Mouse (Mus musculus): ENCODE results near the gene Gpc5. TPM values are rescaled to one million over a fixed set of nuclear protein-coding genes. Genes with fewer than 3 reads are reported as not detected.

Gpc5 gene
- polyA plus RNA-seq, 1 experiment from 2014 or later = 0.05 TPM

DNA sequence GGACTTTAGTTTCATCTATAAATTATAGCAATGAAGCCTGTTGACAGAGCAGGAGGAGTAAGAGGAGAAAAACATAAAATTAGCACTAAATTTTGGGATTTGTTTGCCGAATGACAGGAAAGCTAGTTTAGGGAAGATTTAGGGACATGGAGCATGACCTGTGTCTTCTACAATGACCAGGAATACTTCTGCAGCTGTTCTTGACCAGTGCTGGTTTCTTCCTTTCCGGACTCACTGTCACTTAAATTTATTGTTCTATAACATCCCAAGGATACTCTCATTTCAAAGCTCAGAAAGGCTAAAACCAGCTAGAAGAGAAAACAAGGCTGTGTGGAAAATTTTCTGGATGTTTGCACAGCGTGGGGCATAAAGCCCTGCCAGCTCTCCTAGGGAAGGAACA lies 1361.3 kb downstream of the Gpc5 start:
- no peak for ATAC-seq (ENCODE audit: low read depth)
- Histone ChIP-seq H3K36me3 (ENCODE audit: control insufficient read depth, insufficient read depth) (no peaks in the 10 kb centered on the region), H3K4me1 (ENCODE audit: control insufficient read depth, low read depth, low read length) (no peaks in the 10 kb centered on the region), H3K9ac (ENCODE audit: low read depth, low read length) (no peak overlapping the region), H3K9me3 (replicated peaks; ENCODE audit: control insufficient read depth, low read length) (no peaks in the 10 kb centered on the region), H3K27me3 (ENCODE audit: control insufficient read depth, insufficient read depth, low read depth, low read length) (no peaks in the 10 kb centered on the region), H3K4me2 (ENCODE audit: low read depth, low read length) (no peak overlapping the region), H3K27ac (ENCODE audit: low read length) (no peak overlapping the region), H3K4me3 (ENCODE audit: low read depth, low read length) (no peak overlapping the region)
- WGBS (ENCODE audit: insufficient replicate concordance) = 54% methylated on average over 3 of the region's 3 CpGs

DNA sequence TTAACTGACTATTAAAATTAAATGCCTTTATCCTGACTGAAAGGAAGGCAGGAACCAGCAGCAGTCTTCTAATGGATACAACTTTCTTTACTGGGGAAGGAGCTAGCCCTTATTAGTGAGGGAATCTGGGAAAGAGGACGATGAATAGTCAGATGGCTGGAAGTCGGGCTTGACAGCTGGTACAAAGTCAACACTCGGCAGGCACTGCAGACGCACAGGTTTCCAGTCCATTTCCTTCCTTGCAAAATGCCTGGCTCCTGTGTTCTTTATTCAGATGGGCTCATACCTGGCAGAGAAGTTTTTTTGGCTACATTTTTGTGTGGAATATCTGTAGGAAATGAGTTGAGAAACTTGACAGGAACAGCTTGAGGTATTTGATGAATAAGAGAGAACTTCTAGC lies 1364.2 kb downstream of the Gpc5 start:
- Histone ChIP-seq H3K4me3 (ENCODE audit: low read depth, low read length) (no peak overlapping the region), H3K27ac (ENCODE audit: low read length) (no peak overlapping the region), H3K4me2 (ENCODE audit: low read depth, low read length) (no peak overlapping the region), H3K4me1 (ENCODE audit: control insufficient read depth, low read depth, low read length) (no peaks in the 10 kb centered on the region), H3K36me3 (ENCODE audit: control insufficient read depth, insufficient read depth) (no peaks in the 10 kb centered on the region), H3K9me3 (replicated peaks; ENCODE audit: control insufficient read depth, low read length) (no peaks in the 10 kb centered on the region), H3K27me3 (ENCODE audit: control insufficient read depth, insufficient read depth, low read depth, low read length) (no peaks in the 10 kb centered on the region), H3K9ac (ENCODE audit: low read depth, low read length) (no peak overlapping the region)
- 46% methylated on average over 4 of the region's 4 CpGs for WGBS (ENCODE audit: insufficient replicate concordance)
- no peak for ATAC-seq (ENCODE audit: low read depth)

DNA sequence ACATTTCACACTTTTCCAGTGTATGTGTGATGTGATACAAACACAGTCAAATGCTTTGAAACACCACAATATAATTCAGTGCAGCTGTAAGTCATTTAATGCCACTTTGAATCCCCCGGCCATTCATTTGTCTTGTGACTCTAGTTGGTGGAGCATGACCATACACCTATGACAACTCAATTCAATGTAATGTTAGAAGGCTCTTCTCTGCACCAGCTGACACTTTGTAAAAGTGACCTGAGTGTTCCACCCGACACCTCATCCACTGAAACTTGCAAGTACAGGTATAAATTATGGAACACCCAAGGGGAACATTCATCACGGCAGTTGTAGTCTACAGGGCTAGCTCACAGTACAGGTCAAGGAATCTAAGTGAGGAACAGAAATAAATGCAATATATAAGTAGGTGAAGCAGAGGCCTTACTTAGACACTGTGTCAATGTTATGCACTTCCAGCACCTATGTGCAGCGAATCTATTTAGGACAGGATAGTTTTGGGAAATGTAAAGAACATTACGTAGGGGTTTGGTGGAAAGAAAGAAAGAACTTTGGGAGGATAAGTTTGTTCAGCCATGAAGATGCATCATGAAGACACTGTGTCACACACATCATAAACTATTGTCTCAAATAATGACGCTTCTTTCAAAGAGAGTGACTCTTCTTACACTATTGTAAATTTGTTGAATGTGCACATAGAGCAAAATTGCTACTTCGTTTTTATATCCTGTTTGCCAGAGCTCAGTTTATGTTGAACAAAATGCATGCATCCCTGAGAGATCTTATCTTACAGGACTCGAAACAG lies 1381.6 kb downstream of the Gpc5 start:
- no peak for ATAC-seq (ENCODE audit: low read depth)
- Histone ChIP-seq H3K4me1 (ENCODE audit: control insufficient read depth, low read depth, low read length) (no peaks in the 10 kb centered on the region), H3K4me3 (ENCODE audit: low read depth, low read length) (no peak overlapping the region), H3K9me3 (replicated peaks; ENCODE audit: control insufficient read depth, low read length) (no peaks in the 10 kb centered on the region), H3K9ac (ENCODE audit: low read depth, low read length) (no peak overlapping the region), H3K27ac (ENCODE audit: low read length) (no peak overlapping the region), H3K4me2 (ENCODE audit: low read depth, low read length) (no peak overlapping the region), H3K27me3 (ENCODE audit: control insufficient read depth, insufficient read depth, low read depth, low read length) (no peaks in the 10 kb centered on the region), H3K36me3 (ENCODE audit: control insufficient read depth, insufficient read depth) (no peaks in the 10 kb centered on the region)
- 66% methylated on average over 8 of the region's 8 CpGs for WGBS (ENCODE audit: insufficient replicate concordance)

DNA sequence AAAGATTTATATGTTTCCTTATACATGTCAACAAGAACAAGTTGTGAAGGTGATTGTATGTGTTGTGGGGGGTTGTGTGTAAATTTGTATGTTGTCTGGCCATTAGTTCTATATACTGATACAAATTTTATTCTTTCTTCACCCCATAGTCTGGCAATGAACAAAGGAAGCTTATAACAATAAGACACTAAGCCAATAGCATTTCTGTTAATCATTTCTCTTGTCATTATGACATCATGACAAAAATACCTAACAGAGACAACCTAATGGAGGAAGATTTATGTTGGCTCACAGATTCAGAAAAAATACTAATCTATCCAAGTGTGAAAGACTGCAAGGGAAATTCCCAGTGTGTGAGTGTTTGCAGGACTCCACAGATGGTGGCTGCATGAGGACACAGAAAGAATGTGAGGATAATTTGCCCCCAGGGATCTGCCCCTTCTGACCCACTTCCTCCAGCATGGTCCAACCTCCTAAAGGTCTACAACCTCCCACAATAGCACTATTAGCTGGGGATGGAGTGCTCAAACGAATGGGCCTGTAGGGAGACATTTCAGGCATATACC lies 1402.4 kb downstream of the Gpc5 start:
- H3K4me2 ChIP-seq (ENCODE audit: low read depth, low read length) = no peak overlapping the region
- no peak for ATAC-seq (ENCODE audit: low read depth)
- WGBS (ENCODE audit: insufficient replicate concordance) = 21% methylated on average over 1 of the region's 1 CpGs

DNA sequence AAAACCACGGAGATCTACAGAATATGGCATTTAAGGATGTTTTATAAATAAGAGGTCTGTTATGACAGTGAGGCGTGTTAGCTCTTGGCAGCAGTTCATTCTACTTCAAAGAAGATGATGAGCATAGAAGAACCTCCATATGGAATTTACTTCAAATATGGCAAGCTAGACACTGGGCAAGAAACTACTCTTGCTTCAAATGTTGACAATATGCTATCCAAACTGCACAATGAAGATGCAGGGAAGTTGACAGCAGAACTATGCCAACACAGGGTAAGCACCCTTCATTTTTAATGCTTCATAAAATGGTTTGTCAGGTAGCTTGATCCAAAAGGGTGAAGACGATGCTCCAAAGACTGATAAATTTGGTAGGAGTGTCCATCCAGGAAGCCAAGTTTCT lies 1446.2 kb downstream of the Gpc5 start:
- no peaks in the 10 kb centered on the region for H3K9me3 ChIP-seq (replicated peaks; ENCODE audit: control insufficient read depth, low read length)
- 52% methylated on average over 3 of the region's 3 CpGs for WGBS (ENCODE audit: insufficient replicate concordance)
- no peak overlapping the region for H3K9ac ChIP-seq (ENCODE audit: low read depth, low read length)
- H3K4me2 ChIP-seq (ENCODE audit: low read depth, low read length) = no peak overlapping the region
- H3K4me3 ChIP-seq (ENCODE audit: low read depth, low read length) = no peak overlapping the region
- no peak overlapping the region for H3K27ac ChIP-seq (ENCODE audit: low read length)
- no peak for ATAC-seq (ENCODE audit: low read depth)
- H3K4me1 ChIP-seq (ENCODE audit: control insufficient read depth, low read depth, low read length) = no peaks in the 10 kb centered on the region
- H3K36me3 ChIP-seq (ENCODE audit: control insufficient read depth, insufficient read depth) = no peaks in the 10 kb centered on the region
- no peaks in the 10 kb centered on the region for H3K27me3 ChIP-seq (ENCODE audit: control insufficient read depth, insufficient read depth, low read depth, low read length)

More for the DNA sequence above, 1402.4 kb downstream of the Gpc5 start:
- Histone ChIP-seq H3K27me3 (ENCODE audit: control insufficient read depth, insufficient read depth, low read depth, low read length) (no peaks in the 10 kb centered on the region), H3K4me1 (ENCODE audit: control insufficient read depth, low read depth, low read length) (no peaks in the 10 kb centered on the region), H3K27ac (ENCODE audit: low read length) (no peak overlapping the region), H3K36me3 (ENCODE audit: control insufficient read depth, insufficient read depth) (no peaks in the 10 kb centered on the region), H3K9me3 (replicated peaks; ENCODE audit: control insufficient read depth, low read length) (no peaks in the 10 kb centered on the region; the same call in 1 of the 2 replicates), H3K9ac (ENCODE audit: low read depth, low read length) (no peak overlapping the region), H3K4me3 (ENCODE audit: low read depth, low read length) (no peak overlapping the region)

DNA sequence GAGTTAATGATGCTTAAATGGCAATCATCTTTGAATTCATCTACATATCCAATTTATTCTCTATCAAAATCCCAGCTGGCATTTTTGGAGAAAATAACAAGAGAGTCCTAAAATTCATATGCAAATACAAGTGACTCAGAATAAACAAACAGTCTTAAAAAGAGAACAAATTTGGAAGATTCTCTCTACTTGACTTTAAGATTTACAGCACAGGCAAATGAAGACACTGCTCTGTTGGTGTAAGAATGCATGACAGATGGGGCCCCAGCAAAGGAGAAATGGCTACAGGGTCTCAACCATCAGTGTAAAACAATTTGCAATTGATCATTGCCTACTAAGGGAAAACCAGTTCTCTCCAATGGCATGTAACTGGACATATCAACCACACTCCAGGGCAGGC lies 1451.7 kb downstream of the Gpc5 start:
- H3K36me3 ChIP-seq (ENCODE audit: control insufficient read depth, insufficient read depth) = no peaks in the 10 kb centered on the region
- no peak for ATAC-seq (ENCODE audit: low read depth)
- H3K4me1 ChIP-seq (ENCODE audit: control insufficient read depth, low read depth, low read length) = no peaks in the 10 kb centered on the region
- H3K9me3 ChIP-seq (replicated peaks; ENCODE audit: control insufficient read depth, low read length) = no peaks in the 10 kb centered on the region
- no peak overlapping the region for H3K9ac ChIP-seq (ENCODE audit: low read depth, low read length)
- no peak overlapping the region for H3K4me2 ChIP-seq (ENCODE audit: low read depth, low read length)
- H3K4me3 ChIP-seq (ENCODE audit: low read depth, low read length) = no peak overlapping the region
- H3K27ac ChIP-seq (ENCODE audit: low read length) = no peak overlapping the region
- no peaks in the 10 kb centered on the region for H3K27me3 ChIP-seq (ENCODE audit: control insufficient read depth, insufficient read depth, low read depth, low read length)

DNA sequence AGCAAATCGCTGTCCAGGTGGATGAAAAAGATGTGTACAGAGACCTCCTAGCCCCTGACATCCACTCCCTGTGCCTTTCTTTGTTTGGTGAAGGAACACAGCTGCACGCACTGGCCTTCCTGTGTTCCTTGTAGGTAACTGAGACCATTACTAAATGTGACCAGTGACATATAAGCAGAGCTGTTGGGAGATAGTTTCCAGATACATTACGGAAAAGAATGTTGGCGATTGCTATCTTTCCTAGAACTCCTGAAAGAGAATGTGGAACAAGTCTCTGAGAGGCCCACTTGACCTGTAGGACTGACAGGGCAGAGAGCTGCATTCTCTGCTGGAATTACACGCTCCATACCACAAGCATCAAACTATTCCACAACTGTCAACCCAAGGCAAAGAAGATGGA lies 1459.4 kb downstream of the Gpc5 start:
- Histone ChIP-seq H3K9ac (ENCODE audit: low read depth, low read length) (no peak overlapping the region), H3K27ac (ENCODE audit: low read length) (no peak overlapping the region), H3K27me3 (ENCODE audit: control insufficient read depth, insufficient read depth, low read depth, low read length) (no peaks in the 10 kb centered on the region), H3K9me3 (replicated peaks; ENCODE audit: control insufficient read depth, low read length) (no peaks in the 10 kb centered on the region), H3K4me1 (ENCODE audit: control insufficient read depth, low read depth, low read length) (no peaks in the 10 kb centered on the region), H3K4me2 (ENCODE audit: low read depth, low read length) (no peak overlapping the region), H3K36me3 (ENCODE audit: control insufficient read depth, insufficient read depth) (no peaks in the 10 kb centered on the region), H3K4me3 (ENCODE audit: low read depth, low read length) (no peak overlapping the region)
- ATAC-seq (ENCODE audit: low read depth) = no peak
- 63% methylated on average over 5 of the region's 5 CpGs for WGBS (ENCODE audit: insufficient replicate concordance)

DNA sequence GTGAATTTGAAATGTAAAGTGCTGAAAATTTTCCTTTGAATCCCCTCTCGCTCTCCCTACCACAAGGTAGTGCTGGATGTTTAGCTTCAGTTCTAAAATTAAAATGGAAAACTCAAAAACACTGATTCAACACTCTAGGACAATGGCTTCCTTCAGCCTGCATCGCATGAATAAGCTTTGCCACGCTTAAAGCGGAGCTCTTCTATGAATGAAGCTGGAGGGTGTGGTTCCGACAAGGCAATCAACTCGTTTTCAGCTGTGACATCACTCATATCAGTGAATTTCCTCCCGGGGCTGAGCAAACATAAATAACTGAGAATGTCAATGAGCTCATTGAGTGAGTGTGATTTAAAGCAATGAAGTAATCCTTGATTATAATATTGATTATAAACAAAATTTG lies 1461.3 kb downstream of the Gpc5 start:
- H3K27me3 ChIP-seq (ENCODE audit: control insufficient read depth, insufficient read depth, low read depth, low read length) = no peaks in the 10 kb centered on the region
- H3K9me3 ChIP-seq (replicated peaks; ENCODE audit: control insufficient read depth, low read length) = no peaks in the 10 kb centered on the region
- H3K9ac ChIP-seq (ENCODE audit: low read depth, low read length) = no peak overlapping the region
- H3K4me2 ChIP-seq (ENCODE audit: low read depth, low read length) = no peak overlapping the region
- no peak for ATAC-seq (ENCODE audit: low read depth)
- WGBS (ENCODE audit: insufficient replicate concordance) = 53% methylated on average over 7 of the region's 7 CpGs
- H3K4me1 ChIP-seq (ENCODE audit: control insufficient read depth, low read depth, low read length) = no peaks in the 10 kb centered on the region
- no peaks in the 10 kb centered on the region for H3K36me3 ChIP-seq (ENCODE audit: control insufficient read depth, insufficient read depth)
- no peak overlapping the region for H3K4me3 ChIP-seq (ENCODE audit: low read depth, low read length)
- H3K27ac ChIP-seq (ENCODE audit: low read length) = no peak overlapping the region

DNA sequence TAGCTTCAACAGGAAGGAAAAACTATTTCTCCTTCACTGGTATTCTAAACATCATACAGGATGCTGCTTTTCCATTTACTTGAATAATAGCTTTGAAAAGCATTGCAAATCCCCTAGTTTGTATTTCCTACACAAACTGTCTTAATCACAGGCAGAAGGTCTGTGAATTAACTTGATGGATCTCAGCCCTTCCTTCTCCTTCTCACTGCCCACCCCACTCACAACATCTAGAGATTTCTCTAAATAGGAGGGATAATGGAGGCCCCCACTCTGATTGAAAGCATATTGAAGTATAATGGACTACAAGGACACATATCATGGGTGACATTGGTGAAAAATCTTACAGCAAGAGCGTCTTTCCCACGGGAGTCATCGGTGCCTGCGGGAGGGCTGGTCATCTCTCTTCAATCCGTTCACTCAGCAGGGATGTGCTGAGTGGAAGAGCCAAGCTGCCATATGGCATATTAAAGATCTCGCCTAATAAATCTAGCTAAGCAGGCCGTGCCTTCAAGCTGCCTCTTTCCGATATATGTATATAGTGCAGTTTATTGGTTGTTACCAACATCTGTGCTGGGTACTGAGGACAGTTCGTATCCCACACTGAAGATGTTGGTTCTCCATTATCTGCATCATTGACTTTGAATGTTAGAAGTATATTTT lies 1466.3 kb downstream of the Gpc5 start:
- Histone ChIP-seq H3K4me1 (ENCODE audit: control insufficient read depth, low read depth, low read length) (no peaks in the 10 kb centered on the region), H3K4me3 (ENCODE audit: low read depth, low read length) (no peak overlapping the region), H3K36me3 (ENCODE audit: control insufficient read depth, insufficient read depth) (no peaks in the 10 kb centered on the region), H3K9me3 (replicated peaks; ENCODE audit: control insufficient read depth, low read length) (no peaks in the 10 kb centered on the region), H3K27ac (ENCODE audit: low read length) (no peak overlapping the region), H3K27me3 (ENCODE audit: control insufficient read depth, insufficient read depth, low read depth, low read length) (no peaks in the 10 kb centered on the region), H3K4me2 (ENCODE audit: low read depth, low read length) (no peak overlapping the region), H3K9ac (ENCODE audit: low read depth, low read length) (no peak overlapping the region)
- no peak for ATAC-seq (ENCODE audit: low read depth)
- WGBS (ENCODE audit: insufficient replicate concordance) = 65% methylated on average over 9 of the region's 9 CpGs

All from liver, embryonic 16.5 days (tissue).